ENCODE assay signal across 25 mouse cellular contexts in the genomic region with DNA sequence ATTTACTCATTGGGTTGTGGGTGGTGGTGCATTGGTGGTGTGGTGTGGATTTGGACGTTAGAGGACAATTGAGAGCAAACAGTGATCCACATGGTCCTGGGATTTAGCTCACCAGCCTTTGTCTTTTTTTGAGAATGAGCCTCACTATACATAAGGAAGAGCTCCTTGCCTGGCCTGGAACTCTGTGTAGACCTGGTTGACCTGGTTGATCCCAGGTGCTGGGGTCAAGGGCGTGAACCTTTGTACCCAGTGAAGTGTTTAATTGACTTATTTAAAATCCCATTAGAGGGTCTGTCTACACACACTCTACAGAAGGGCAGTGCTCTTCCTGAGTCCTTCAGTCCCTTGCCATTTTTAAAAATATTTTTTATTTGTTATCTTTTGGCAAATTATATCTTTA.
"Had no signal": no experiment of that assay in that cellular context is flagged by ENCODE, and none has a peak within 500 bp of the region (broad histone marks: within the 10 kb centered on the region; RNA-seq: fewer than 3 reads in every experiment).

No protein-coding gene starts in this region.

- H3K36me3 ChIP-seq: heart, embryonic 15.5 days; hindbrain, embryonic 13.5 days; hindbrain, embryonic 15.5 days had no signal

- H3K9me3 ChIP-seq: heart, embryonic 13.5 days; heart, embryonic 15.5 days; hindbrain, embryonic 13.5 days; hindbrain, embryonic 15.5 days; intestine, embryonic 15.5 days; limb, embryonic 13.5 days; limb, embryonic 15.5 days; liver, embryonic 12.5 days had no signal

- ATAC-seq: hindbrain, postnatal 0 days; intestine, embryonic 15.5 days; intestine, postnatal 0 days; liver, embryonic 12.5 days had no signal

- DNase-seq: gastrocnemius, adult 2 months; gastrocnemius, postnatal 10 days; gastrocnemius, postnatal 25 days; heart, adult 18-20 months; heart, postnatal 14 days; heart, postnatal 36 days; kidney, adult 18-20 months; kidney, adult 8-10 months; kidney, postnatal 10 days; kidney, postnatal 36 days; layer of hippocampus, adult 9-11 months; layer of hippocampus, postnatal 36 days; left cerebral cortex, postnatal 4 days had no signal

- H3K4me1 ChIP-seq: heart, embryonic 15.5 days; intestine, embryonic 15.5 days; limb, embryonic 13.5 days; limb, embryonic 15.5 days had no signal

- H3K4me2 ChIP-seq: heart, embryonic 11.5 days; heart, embryonic 13.5 days; heart, embryonic 15.5 days; hindbrain, embryonic 13.5 days; hindbrain, embryonic 15.5 days; intestine, embryonic 15.5 days; limb, embryonic 13.5 days; limb, embryonic 15.5 days; liver, embryonic 12.5 days had no signal

- H3K9ac ChIP-seq: heart, embryonic 13.5 days; heart, embryonic 15.5 days; hindbrain, embryonic 13.5 days; hindbrain, embryonic 15.5 days; intestine, embryonic 15.5 days; limb, embryonic 13.5 days; limb, embryonic 15.5 days; liver, embryonic 12.5 days; liver, embryonic 14.5 days had no signal

- H3K27ac ChIP-seq: gastrocnemius, adult 2 months; heart, embryonic 13.5 days; hindbrain, embryonic 13.5 days; hindbrain, embryonic 15.5 days; hindbrain, postnatal 0 days; intestine, embryonic 15.5 days; limb, embryonic 13.5 days; liver, embryonic 14.5 days had no signal

- H3K4me3 ChIP-seq: gastrocnemius, adult 2 months; heart, embryonic 13.5 days; heart, embryonic 15.5 days; hindbrain, embryonic 13.5 days; hindbrain, embryonic 15.5 days; intestine, embryonic 15.5 days; limb, embryonic 13.5 days; limb, embryonic 15.5 days; liver, embryonic 12.5 days had no signal

- H3K27me3 ChIP-seq: heart, embryonic 13.5 days; heart, embryonic 15.5 days; hindbrain, embryonic 13.5 days; hindbrain, embryonic 15.5 days; intestine, embryonic 15.5 days; limb, embryonic 13.5 days; limb, embryonic 15.5 days; liver, embryonic 12.5 days had no signal
